In genomic region chr8:127173483-127173882, GRCm38 (mm10) we compare ENCODE assay signal across 22 mouse cellular contexts.
A peak's percentile ranks its signal among the peaks of the same experiment; 100 is the strongest.
DNase-seq lines count a peak whose midpoint lies in the region; ATAC-seq lines count a peak whose summit lies in the region.
"Had no signal": no experiment of that assay in that cellular context is flagged by ENCODE, and none has a peak within 500 bp of the region (broad histone marks: within the 10 kb centered on the region; RNA-seq: fewer than 3 reads in every experiment).

No protein-coding gene starts in this region.

- ATAC-seq in kidney, embryonic 14.5 days (ENCODE audit: low FRiP score, low TSS enrichment): no peak
- ATAC-seq in kidney, embryonic 15.5 days (replicated peaks; ENCODE audit: low FRiP score): no peak
- ATAC-seq: forebrain, embryonic 14.5 days had no signal

- peak; percentile 27 to 29 for DNase-seq in kidney, adult 8-10 months
- DNase-seq in kidney, postnatal 14 days: peak; percentile 26
- DNase-seq in kidney, adult 11 months: no peak
- peak; percentile 32 to 40 for DNase-seq in kidney, postnatal 36 days
- DNase-seq: adrenal gland, adult 2 months; adrenal gland, postnatal 10 days; adrenal gland, postnatal 25 days; cerebellum, adult 11 months; cerebellum, adult 18-20 months; cerebellum, adult 8-10 months; cerebellum, adult 9-11 months; cerebellum, postnatal 14 days; cerebellum, postnatal 36 days; embryo, embryonic 11 days had no signal

- H3K27me3 ChIP-seq in kidney, embryonic 14.5 days (ENCODE audit: control insufficient read depth, insufficient read depth, low read length): no peaks in the 10 kb centered on the region
- no peaks in the 10 kb centered on the region for H3K27me3 ChIP-seq in kidney, embryonic 15.5 days
- H3K27me3 ChIP-seq: embryonic facial prominence, embryonic 13.5 days; embryonic facial prominence, embryonic 15.5 days; forebrain, embryonic 12.5 days had no signal

- no peaks in the 10 kb centered on the region for H3K36me3 ChIP-seq in kidney, embryonic 14.5 days (ENCODE audit: control insufficient read depth, insufficient read depth, low read length)
- no peaks in the 10 kb centered on the region for H3K36me3 ChIP-seq in kidney, embryonic 15.5 days
- H3K36me3 ChIP-seq: embryonic facial prominence, embryonic 13.5 days; embryonic facial prominence, embryonic 15.5 days; forebrain, embryonic 10.5 days; forebrain, embryonic 12.5 days had no signal

- no peak overlapping the region for H3K4me2 ChIP-seq in kidney, embryonic 14.5 days (replicated peaks; ENCODE audit: low read depth, low read length)
- H3K4me2 ChIP-seq in kidney, embryonic 15.5 days: no peak overlapping the region
- H3K4me2 ChIP-seq: embryonic facial prominence, embryonic 13.5 days; embryonic facial prominence, embryonic 15.5 days; forebrain, embryonic 12.5 days had no signal

- H3K27ac ChIP-seq in kidney, embryonic 14.5 days (ENCODE audit: low read depth, low read length): no peak overlapping the region
- H3K27ac ChIP-seq in kidney, embryonic 15.5 days: no peak overlapping the region
- H3K27ac ChIP-seq: embryonic facial prominence, embryonic 13.5 days; embryonic facial prominence, embryonic 15.5 days; forebrain, embryonic 10.5 days; forebrain, embryonic 12.5 days had no signal

- no peak overlapping the region for H3K9ac ChIP-seq in kidney, embryonic 14.5 days (ENCODE audit: low read depth, low read length)
- H3K9ac ChIP-seq in kidney, embryonic 15.5 days: no peak overlapping the region
- H3K9ac ChIP-seq: embryonic facial prominence, embryonic 13.5 days; embryonic facial prominence, embryonic 15.5 days; forebrain, embryonic 12.5 days had no signal

- H3K4me3 ChIP-seq in kidney, embryonic 14.5 days (ENCODE audit: low read length): no peak overlapping the region
- no peak overlapping the region for H3K4me3 ChIP-seq in kidney, embryonic 15.5 days (replicated peaks)
- H3K4me3 ChIP-seq: embryonic facial prominence, embryonic 13.5 days; embryonic facial prominence, embryonic 15.5 days; erythroblast, embryonic 14.5 days; forebrain, embryonic 10.5 days; forebrain, embryonic 12.5 days had no signal

- WGBS in kidney, embryonic 14.5 days: 90% methylated on average over 5 of the region's 5 CpGs
- 83% methylated on average over 5 of the region's 5 CpGs for WGBS in kidney, embryonic 15.5 days

- H3K9me3 ChIP-seq in kidney, embryonic 14.5 days (ENCODE audit: control insufficient read depth, low read length): no peaks in the 10 kb centered on the region
- H3K9me3 ChIP-seq in kidney, embryonic 15.5 days (replicated peaks): no peaks in the 10 kb centered on the region
- H3K9me3 ChIP-seq: embryonic facial prominence, embryonic 13.5 days; embryonic facial prominence, embryonic 15.5 days; forebrain, embryonic 10.5 days; forebrain, embryonic 12.5 days had no signal

- 0 out of 2 replicates have a peak, but pooled peaks cover 3% of the 10 kb centered on the region for H3K4me1 ChIP-seq in kidney, embryonic 14.5 days (ENCODE audit: control insufficient read depth, insufficient read depth, low read length)
- peaks cover 13% of the 10 kb centered on the region for H3K4me1 ChIP-seq in kidney, embryonic 15.5 days
